Mouse (Mus musculus) layer of hippocampus, postnatal 25 days (tissue): Measurements from ENCODE around the gene Olfr665. TPM values are rescaled to one million over a fixed set of nuclear protein-coding genes. Genes with fewer than 3 reads are reported as not detected.
"Not testable (repeated sequence)": the region's sequence is repeated elsewhere in the genome, so short reads cannot be mapped to it uniquely, and the experiment has no call there.

Source experiments
- DNase-seq, 2 experiments: peaks; one replicate each; pipeline ENCODE4 v3.0.0; 2022; ENCODE audit warnings: mixed read lengths in 2 of 2, low spot score in 1 of 2; ENCODE audit errors: extremely low spot score in 1 of 2
- total RNA-seq, 2 experiments: library from RNA; stranded (reverse); gene quantifications; 2 replicates each; pipeline ENCODE4 v1.2.3; 2021

Gene Olfr665
- total RNA-seq: not detected

GRCm38 (mm10) chr7:104877731-104878130 is at the start of gene Olfr665:
Olfr665 (plus strand) TSS chr7:104878031.
- no peak for DNase-seq

GRCm38 (mm10) chr7:104842503-104842902 is 35.3 kb upstream of the Olfr665 start, which contains the start of gene Usp17lb:
Usp17lb (minus strand) TSS chr7:104842603.
- no peak for DNase-seq

- DNase-seq: no peak
These were observed 34.0 kb upstream of the Olfr665 start for GRCm38 (mm10) chr7:104843731-104844287.

- not testable (repeated sequence) for DNase-seq
These were observed 26.3 kb upstream of the Olfr665 start for GRCm38 (mm10) chr7:104851546-104851945.

GRCm38 (mm10) chr7:104855248-104855750 is 22.5 kb upstream of the Olfr665 start:
- no peak for DNase-seq

- not testable (repeated sequence) for DNase-seq
These were observed 21.1 kb upstream of the Olfr665 start, which contains the start of gene Usp17la for GRCm38 (mm10) chr7:104856709-104857108. Usp17la (plus strand) TSS chr7:104857009.

- no peak for DNase-seq
These were observed 20.1 kb upstream of the Olfr665 start for GRCm38 (mm10) chr7:104857683-104858082.

- no peak for DNase-seq
These were observed 16.4 kb upstream of the Olfr665 start for GRCm38 (mm10) chr7:104861381-104861780.

- no peak for DNase-seq
These were observed 18.0 kb downstream of the Olfr665 start, which contains the start of gene Olfr666 for GRCm38 (mm10) chr7:104895852-104896251. Olfr666 (minus strand) TSS chr7:104895952.

- no peak for DNase-seq
These were observed 43.6 kb downstream of the Olfr665 start, which contains the start of gene Olfr667 for GRCm38 (mm10) chr7:104921382-104921781. Olfr667 (minus strand) TSS chr7:104921482.

- no peak for DNase-seq
These were observed 50.1 kb downstream of the Olfr665 start, which contains the start of gene Olfr668 for GRCm38 (mm10) chr7:104927957-104928356. Olfr668 (minus strand) TSS chr7:104928057.

Other genes starting within 250 kb of the Olfr665 start
- gene Olfr658, start 230.7 kb upstream of the Olfr665 start, total RNA-seq: not detected
- gene Olfr659, start 211.3 kb upstream of the Olfr665 start, total RNA-seq: not detected
- gene Olfr661, start 191.5 kb upstream of the Olfr665 start, total RNA-seq: not detected
- not detected for gene Usp17le, start 100.6 kb upstream of the Olfr665 start, total RNA-seq
- gene Usp17lb, start 35.4 kb upstream of the Olfr665 start, total RNA-seq: not detected
- gene Usp17la, start 21.0 kb upstream of the Olfr665 start, total RNA-seq: not detected
- gene Olfr666, start 17.9 kb downstream of the Olfr665 start, total RNA-seq: not detected
- not detected for gene Olfr667, start 43.5 kb downstream of the Olfr665 start, total RNA-seq
- not detected for gene Olfr668, start 50.0 kb downstream of the Olfr665 start, total RNA-seq
- gene Olfr669, start 56.2 kb downstream of the Olfr665 start, total RNA-seq: not detected
- gene Olfr670, start 84.6 kb downstream of the Olfr665 start, total RNA-seq: not detected
- not detected for gene Olfr671, start 101.1 kb downstream of the Olfr665 start, total RNA-seq
- not detected for gene Olfr672, start 124.0 kb downstream of the Olfr665 start, total RNA-seq
- not detected for gene Olfr675, start 150.4 kb downstream of the Olfr665 start, total RNA-seq
- gene Olfr676, start 154.7 kb downstream of the Olfr665 start, total RNA-seq: not detected
- gene Olfr677, start 173.3 kb downstream of the Olfr665 start, total RNA-seq: not detected
- gene Olfr678, start 186.4 kb downstream of the Olfr665 start, total RNA-seq: not detected
- not detected for gene Olfr679, start 203.2 kb downstream of the Olfr665 start, total RNA-seq
- not detected for gene Olfr680-ps1, start 214.8 kb downstream of the Olfr665 start, total RNA-seq
- gene Olfr681, start 238.8 kb downstream of the Olfr665 start, total RNA-seq: not detected